Mouse (Mus musculus) intestine, embryonic 14.5 days (tissue): ENCODE results near the gene Vmn1r196. TPM values are rescaled to one million over a fixed set of nuclear protein-coding genes. Genes with fewer than 3 reads are reported as not detected.

ENCODE experiments used
- ATAC-seq: fragments of 200-750 bp; cut with Nextera tagmentation; replicated peaks from 2 replicates; pipeline ENCODE4 v1.8.0; 2017; ENCODE audit warnings: low read depth, moderate number of reproducible peaks, moderate TSS enrichment, moderate library complexity; ENCODE audit not compliant: low FRiP score, low TSS enrichment
- DNase-seq: peaks from one replicate; pipeline ENCODE4 v3.0.0-alpha.2; 2018; ENCODE audit warnings: low spot score
- H3K27ac ChIP-seq: fragments of 300-500 bp; sonication (generic); 2 replicates; pipeline ENCODE4 v1.5.1; 2014; ENCODE audit warnings: low read depth, mild to moderate bottlenecking, control low read depth
- H3K27me3 ChIP-seq: fragments of 300-500 bp; sonication (generic); replicated peaks from 2 replicates; pipeline ENCODE4 v1.6.1; 2014; ENCODE audit warnings: low read length, control low read depth; ENCODE audit not compliant: control insufficient read depth, insufficient read depth
- H3K36me3 ChIP-seq: fragments of 300-500 bp; sonication (generic); 2 replicates; pipeline ENCODE4 v1.6.1; 2014; ENCODE audit warnings: low read length, control low read depth; ENCODE audit not compliant: control insufficient read depth, insufficient read depth
- H3K4me1 ChIP-seq: fragments of 300-500 bp; sonication (generic); replicated peaks from 2 replicates; pipeline ENCODE4 v1.6.1; 2014; ENCODE audit warnings: low read length, control low read depth, mixed read lengths; ENCODE audit not compliant: control insufficient read depth, insufficient read depth
- H3K4me2 ChIP-seq: fragments of 300-500 bp; sonication (generic); 2 replicates; pipeline ENCODE4 v1.6.1; 2014; ENCODE audit warnings: low read length
- H3K4me3 ChIP-seq: fragments of 300-500 bp; sonication (generic); 2 replicates; pipeline ENCODE4 v1.5.1; 2014; ENCODE audit warnings: low read depth, low read length, control low read depth, mixed read lengths
- H3K9ac ChIP-seq: fragments of 300-500 bp; sonication (generic); 2 replicates; pipeline ENCODE4 v1.6.1; 2014; ENCODE audit warnings: mild to moderate bottlenecking, low read length
- H3K9me3 ChIP-seq: fragments of 300-500 bp; sonication (generic); 2 replicates; pipeline ENCODE4 v1.6.1; 2016; ENCODE audit warnings: low read length, control low read depth; ENCODE audit not compliant: control insufficient read depth
- WGBS: fragments of 180-500 bp; shearing (Covaris S2); extraction: QIAGEN DNeasy Blood & Tissue Kit; methylation state at CpG from one replicate; pipeline ENCODE4 v1.1.7; 2014; 5-methylcytosine and 5-hydroxymethylcytosine counted together
- polyA plus RNA-seq: library from polyadenylated mRNA; unstranded; fragments of >200 nt; fragmentation: Nextera tagmentation; extraction: Ambion mirVana; gene quantifications from 2 replicates; pipeline ENCODE4 v1.2.1, GENCODE M21; 2014

Gene Vmn1r196
- polyA plus RNA-seq, 1 experiment from 2014 or later = not detected

DNA sequence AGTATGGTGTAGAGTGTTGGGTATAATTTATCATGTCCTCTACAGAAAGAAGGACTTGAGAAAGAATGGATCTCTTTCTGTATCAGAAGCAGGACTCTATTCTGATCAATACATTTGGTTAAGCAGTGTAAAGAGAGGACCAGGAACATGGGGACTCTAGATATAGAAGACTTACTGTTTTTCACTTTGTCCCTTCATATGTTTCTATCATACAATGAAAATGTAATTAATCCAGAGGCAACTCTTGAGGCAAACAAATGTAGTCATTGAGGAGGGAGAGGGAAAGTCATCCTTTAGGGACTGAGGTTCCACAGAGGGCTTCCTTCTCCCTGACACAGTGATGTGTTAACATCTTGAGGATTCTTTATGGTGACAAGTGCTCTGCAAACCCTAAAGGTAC lies 34.6 kb downstream of the Vmn1r196 start, which contains the start of gene Vmn1r197:
Vmn1r197 (plus strand) TSS at position 301 of the 400 bp plus-strand sequence.
- DNase-seq = no peak
- no peak within 1 kb of the TSS for H3K27ac ChIP-seq
- ATAC-seq = no peak
- no peaks in the 10 kb centered on the region for H3K4me1 ChIP-seq
- H3K27me3 ChIP-seq = no peaks in the 10 kb centered on the region
- no peak within 1 kb of the TSS for H3K4me2 ChIP-seq
- H3K9ac ChIP-seq = no peak within 1 kb of the TSS
- no peaks in the 10 kb centered on the region for H3K9me3 ChIP-seq
- H3K4me3 ChIP-seq = no peak within 1 kb of the TSS
- no peaks in the 10 kb centered on the region for H3K36me3 ChIP-seq

DNA sequence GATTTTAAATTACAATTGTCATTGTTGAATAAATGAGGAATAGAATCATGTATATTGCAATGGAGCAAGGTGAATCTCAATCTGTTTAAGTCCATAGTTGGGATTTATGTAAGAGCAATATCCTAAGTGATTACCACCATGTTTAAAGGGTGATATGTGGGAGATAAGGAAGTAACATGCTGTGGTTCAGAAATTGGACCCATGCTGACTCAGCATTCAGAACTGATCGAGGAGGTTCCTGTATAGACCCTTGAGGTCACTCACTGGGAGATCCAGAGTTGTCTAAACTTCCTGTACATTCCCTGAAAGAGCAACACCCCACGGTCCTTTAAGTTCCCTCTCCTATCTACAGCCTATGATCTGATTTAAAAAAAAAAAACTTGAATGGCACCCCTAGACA lies 43.5 kb downstream of the Vmn1r196 start:
- Histone ChIP-seq H3K36me3 (no peaks in the 10 kb centered on the region), H3K4me2 (no peak overlapping the region), H3K9me3 (no peaks in the 10 kb centered on the region), H3K9ac (no peak overlapping the region), H3K4me1 (no peaks in the 10 kb centered on the region), H3K27ac (no peak overlapping the region), H3K4me3 (no peak overlapping the region), H3K27me3 (no peaks in the 10 kb centered on the region)
- DNase-seq = no peak
- WGBS = 79% methylated on average over 2 of the region's 2 CpGs
- no peak for ATAC-seq

DNA sequence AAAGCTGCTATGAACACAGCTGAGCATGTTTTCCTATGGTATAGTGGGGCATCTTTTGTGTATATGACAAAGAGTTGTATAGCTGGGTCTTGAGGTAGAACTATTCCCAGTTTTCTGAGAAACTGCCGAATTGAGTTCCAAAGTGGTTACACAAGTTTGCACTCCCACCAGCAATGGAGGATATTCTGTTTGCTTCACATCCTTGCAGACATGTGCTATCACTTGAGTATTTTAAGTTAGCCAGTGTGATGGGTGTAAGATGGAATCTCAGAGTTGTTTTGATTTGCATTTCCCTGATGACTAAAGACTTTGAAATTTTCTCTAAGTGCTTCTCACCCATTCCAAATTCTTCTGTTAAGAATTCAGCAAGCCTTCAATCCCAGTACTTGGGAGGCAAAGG lies 45.8 kb downstream of the Vmn1r196 start:
- 91% methylated on average over 1 of the region's 1 CpGs for WGBS
- ATAC-seq = no peak
- H3K4me2 ChIP-seq = no peak overlapping the region

More for the DNA sequence above, 45.8 kb downstream of the Vmn1r196 start:
- H3K27me3 ChIP-seq = no peaks in the 10 kb centered on the region
- H3K36me3 ChIP-seq = no peaks in the 10 kb centered on the region
- H3K9ac ChIP-seq = no peak overlapping the region
- no peaks in the 10 kb centered on the region for H3K9me3 ChIP-seq
- H3K4me1 ChIP-seq = no peaks in the 10 kb centered on the region
- H3K27ac ChIP-seq = no peak overlapping the region
- H3K4me3 ChIP-seq = no peak overlapping the region
- no peak for DNase-seq

Other genes starting within 250 kb of the Vmn1r196 start
- 18.9 and 19.6 TPM in 2 replicates for gene Hist1h4i, start 248.6 kb upstream of the Vmn1r196 start, polyA plus RNA-seq
- gene Hist1h2ag, start 247.0 kb upstream of the Vmn1r196 start, polyA plus RNA-seq = 47.9 and 67.6 TPM in 2 replicates
- 10.2 and 14.0 TPM in 2 replicates for gene Hist1h2bj, start 246.7 kb upstream of the Vmn1r196 start, polyA plus RNA-seq
- gene Vmn1r188, start 205.5 kb upstream of the Vmn1r196 start, polyA plus RNA-seq = not detected in 2 replicates
- not detected in 2 replicates for gene Vmn1r189, start 184.1 kb upstream of the Vmn1r196 start, polyA plus RNA-seq
- not detected in 2 replicates for gene Vmn1r191, start 106.0 kb upstream of the Vmn1r196 start, polyA plus RNA-seq
- gene Vmn1r192, start 98.8 kb upstream of the Vmn1r196 start, polyA plus RNA-seq = not detected in 2 replicates
- not detected in 2 replicates for gene Vmn1r193, start 66.8 kb upstream of the Vmn1r196 start, polyA plus RNA-seq
- gene Vmn1r194, start 45.7 kb upstream of the Vmn1r196 start, polyA plus RNA-seq = not detected in 2 replicates
- gene Vmn1r195, start 19.4 kb upstream of the Vmn1r196 start, polyA plus RNA-seq = not detected in 2 replicates
- not detected in 2 replicates for gene Vmn1r197, start 34.7 kb downstream of the Vmn1r196 start, polyA plus RNA-seq
- not detected in 2 replicates for gene Vmn1r198, start 60.4 kb downstream of the Vmn1r196 start, polyA plus RNA-seq
- gene Vmn1r199, start 89.9 kb downstream of the Vmn1r196 start, polyA plus RNA-seq = not detected in 2 replicates
- not detected in 2 replicates for gene Vmn1r200, start 100.5 kb downstream of the Vmn1r196 start, polyA plus RNA-seq
- gene Vmn1r201, start 182.0 kb downstream of the Vmn1r196 start, polyA plus RNA-seq = not detected in 2 replicates
- gene Vmn1r202, start 215.5 kb downstream of the Vmn1r196 start, polyA plus RNA-seq = not detected in 2 replicates
- gene Vmn1r203, start 228.2 kb downstream of the Vmn1r196 start, polyA plus RNA-seq = not detected in 2 replicates